Mouse (Mus musculus) testis, adult 2 months (tissue): ENCODE measurements at regions not wholly inside any gene's neighbourhood (a gene's known extent, or its start where the extent isn't known, plus 50 kb on each side); places are given as distances from the start of the nearest gene placed in this dataset.

ENCODE experiments used
- CTCF ChIP-seq: fragments of 200-500 bp; IDR thresholded peaks from 2 replicates; pipeline ENCODE4 v1.5.1; 2012; ENCODE audit warnings: low read depth, mild to moderate bottlenecking, inconsistent platforms, low read length, moderate library complexity; ENCODE audit not compliant: control insufficient read depth, insufficient read depth, insufficient replicate concordance
- POLR2A ChIP-seq: fragments of 200-500 bp; IDR thresholded peaks from 2 replicates; pipeline ENCODE4 v1.6.1; 2012; ENCODE audit warnings: low read depth, mild to moderate bottlenecking, inconsistent platforms, low read length, moderate library complexity; ENCODE audit not compliant: control insufficient read depth

GRCm38 (mm10) chr2:148521966-148522575 lies 78.7 kb upstream of the Cd93 start:
- TF ChIP-seq CTCF (no peak), POLR2A (no peak)
